Mouse (Mus musculus): ENCODE measurements around the gene Gemin2. TPM values are rescaled to one million over a fixed set of nuclear protein-coding genes. Genes with fewer than 3 reads are reported as not detected.
"Not testable (repeated sequence)": the region's sequence is repeated elsewhere in the genome, so short reads cannot be mapped to it uniquely, and the experiment has no call there.

Gemin2 gene
- total RNA-seq, 4 experiments from 2014 or later, result 5.9 to 7.2 (median 6.5) TPM

- no peak for DNase-seq (ENCODE audit: low spot score in 2 of 2)
These were observed 43.0 kb downstream of the Gemin2 start for GRCm38 (mm10) chr12:59056222-59056621.

GRCm38 (mm10) chr12:59058242-59058641, 45.0 kb downstream of the Gemin2 start:
- not testable (repeated sequence) for DNase-seq (ENCODE audit: low spot score in 2 of 2)

- no peak for DNase-seq (ENCODE audit: low spot score in 2 of 2)
These were observed 47.1 kb downstream of the Gemin2 start for GRCm38 (mm10) chr12:59060322-59060721.

GRCm38 (mm10) chr12:59060993-59061595, 47.9 kb downstream of the Gemin2 start, which contains the start of gene Trappc6b:
Gene Trappc6b (minus strand): TSS chr12:59061472.
- peak; percentile 64 to 74 for DNase-seq (ENCODE audit: low spot score in 2 of 2)

- no peak for DNase-seq (ENCODE audit: low spot score in 2 of 2)
These were observed 51.6 kb downstream of the Gemin2 start for GRCm38 (mm10) chr12:59064837-59065236.

GRCm38 (mm10) chr12:59065776-59066175, 52.6 kb downstream of the Gemin2 start:
- no peak for DNase-seq (ENCODE audit: low spot score in 2 of 2)

GRCm38 (mm10) chr12:59066448-59067077, 53.4 kb downstream of the Gemin2 start, which contains the start of gene Pnn:
Gene Pnn (plus strand): TSS chr12:59066884.
- DNase-seq (ENCODE audit: low spot score in 2 of 2), result peak; percentile 91 to 97

- DNase-seq (ENCODE audit: low spot score in 2 of 2), result peak in 1 of 2 experiments; percentile 11
These were observed 53.9 kb downstream of the Gemin2 start for GRCm38 (mm10) chr12:59067095-59067494.

- no peak for DNase-seq (ENCODE audit: low spot score in 2 of 2)
These were observed 55.6 kb downstream of the Gemin2 start for GRCm38 (mm10) chr12:59068791-59069190.

- peak in 1 of 2 experiments; percentile 44 for DNase-seq (ENCODE audit: low spot score in 2 of 2)
These were observed 59.1 kb downstream of the Gemin2 start for GRCm38 (mm10) chr12:59072286-59072685.

GRCm38 (mm10) chr12:59074052-59074451, 60.9 kb downstream of the Gemin2 start:
- DNase-seq (ENCODE audit: low spot score in 2 of 2), result peak in 1 of 2 experiments; percentile 27

GRCm38 (mm10) chr12:59076996-59077395, 63.8 kb downstream of the Gemin2 start:
- no peak for DNase-seq (ENCODE audit: low spot score in 2 of 2)

- no peak for DNase-seq (ENCODE audit: low spot score in 2 of 2)
These were observed 64.7 kb downstream of the Gemin2 start for GRCm38 (mm10) chr12:59077883-59078282.

Other genes with a start within 250 kb of the Gemin2 start
- 100 to 1,000 TPM in 1 of 4 experiments, 10 to 100 TPM in 3; 95.5 to 102 (median 98.2) TPM for gene Sec23a, start 1.4 kb upstream of the Gemin2 start, total RNA-seq (2022)
- gene Trappc6b, start 48.1 kb downstream of the Gemin2 start, total RNA-seq (2022), result 100 to 1,000 TPM; 118 to 140 (median 127) TPM
- gene Pnn, start 53.5 kb downstream of the Gemin2 start, total RNA-seq (2022), result 10 to 100 TPM; 43.1 to 57.8 (median 49.0) TPM
- 10 to 100 TPM; 41.9 to 48.6 (median 44.1) TPM for gene Mia2, start 82.4 kb downstream of the Gemin2 start, total RNA-seq (2022)
- gene Fbxo33, start 206.3 kb downstream of the Gemin2 start, total RNA-seq (2022), result 10 to 100 TPM; 61.8 to 74.9 (median 63.7) TPM

Data from left cerebral cortex, adult 8-10 months (tissue).